Mouse (Mus musculus) neural tube, embryonic 12.5 days (tissue): Measurements from ENCODE around the gene Mrpl57. TPM values are rescaled to one million over a fixed set of nuclear protein-coding genes. Genes with fewer than 3 reads are reported as not detected.

ENCODE experiments used
- ATAC-seq: fragments of 200-750 bp; cut with Nextera tagmentation; 2 replicates; pipeline ENCODE4 v1.8.0; 2017; ENCODE audit warnings: low read depth, mild to moderate bottlenecking, moderate TSS enrichment, moderate library complexity; ENCODE audit not compliant: low FRiP score
- H3K27ac ChIP-seq: fragments of 300-500 bp; sonication (generic); 2 replicates; pipeline ENCODE4 v1.5.1; 2016
- H3K27me3 ChIP-seq: fragments of 300-500 bp; sonication (generic); replicated peaks from 2 replicates; pipeline ENCODE4 v1.6.1; 2016; ENCODE audit warnings: mild to moderate bottlenecking
- H3K36me3 ChIP-seq: fragments of 300-500 bp; sonication (generic); 2 replicates; pipeline ENCODE4 v1.6.1; 2016; ENCODE audit warnings: mild to moderate bottlenecking
- H3K4me1 ChIP-seq: fragments of 300-500 bp; sonication (generic); 2 replicates; pipeline ENCODE4 v1.6.1; 2016
- H3K4me2 ChIP-seq: fragments of 300-500 bp; sonication (generic); replicated peaks from 2 replicates; pipeline ENCODE4 v1.6.1; 2016; ENCODE audit warnings: mild to moderate bottlenecking
- H3K4me3 ChIP-seq: fragments of 300-500 bp; sonication (generic); 2 replicates; pipeline ENCODE4 v1.5.1; 2016
- H3K9ac ChIP-seq: fragments of 300-500 bp; sonication (generic); 2 replicates; pipeline ENCODE4 v1.6.1; 2016; ENCODE audit warnings: mild to moderate bottlenecking
- H3K9me3 ChIP-seq: fragments of 300-500 bp; sonication (generic); 2 replicates; pipeline ENCODE4 v1.6.1; 2016; ENCODE audit warnings: mild to moderate bottlenecking
- WGBS: fragments of 180-500 bp; shearing (Covaris S2); methylation state at CpG from one replicate; pipeline ENCODE4 v1.1.7; 2016; 5-methylcytosine and 5-hydroxymethylcytosine counted together
- microRNA-seq: library from miRNA; unstranded; fragments of <30 nt; microRNA quantifications from one replicate; pipeline ENCODE4, GENCODE M21; 2017
- polyA plus RNA-seq: library from polyadenylated mRNA; unstranded; fragments of >200 nt; fragmentation: Nextera tagmentation; extraction: Ambion mirVana; gene quantifications from 2 replicates; pipeline ENCODE4 v1.2.1, GENCODE M21; 2016

Gene Mrpl57
- polyA plus RNA-seq, 1 experiment from 2014 or later: 129 TPM

- WGBS: 96% methylated on average over 3 of the region's 3 CpGs
- ATAC-seq: no peak
- no peaks in the 10 kb centered on the region for H3K9me3 ChIP-seq
- H3K4me2 ChIP-seq: no peak overlapping the region
- no peaks in the 10 kb centered on the region for H3K27me3 ChIP-seq
- H3K9ac ChIP-seq: no peak overlapping the region
- H3K4me1 ChIP-seq: no peaks in the 10 kb centered on the region
- no peak overlapping the region for H3K27ac ChIP-seq
- no peak overlapping the region for H3K4me3 ChIP-seq
- peaks cover 37% of the 10 kb centered on the region for H3K36me3 ChIP-seq
These were observed 39.2 kb downstream of the Mrpl57 start for GRCm38 (mm10) chr14:57865256-57865655.

- Histone ChIP-seq H3K4me2 (no peak overlapping the region), H3K36me3 (peaks cover 37% of the 10 kb centered on the region), H3K9ac (no peak overlapping the region), H3K4me3 (no peak overlapping the region), H3K27me3 (no peaks in the 10 kb centered on the region), H3K4me1 (no peaks in the 10 kb centered on the region), H3K9me3 (no peaks in the 10 kb centered on the region), H3K27ac (no peak overlapping the region)
- 96% methylated on average over 3 of the region's 3 CpGs for WGBS
- no peak for ATAC-seq
These were observed 40.7 kb downstream of the Mrpl57 start for GRCm38 (mm10) chr14:57866676-57867276.

GRCm38 (mm10) chr14:57877921-57878320 lies 51.9 kb downstream of the Mrpl57 start:
- WGBS: 95% methylated on average over 9 of the region's 9 CpGs
- no peaks in the 10 kb centered on the region for H3K27me3 ChIP-seq
- ATAC-seq: no peak
- no peak overlapping the region for H3K27ac ChIP-seq
- peaks cover 7% of the 10 kb centered on the region for H3K36me3 ChIP-seq
- H3K9ac ChIP-seq: no peak overlapping the region
- no peak overlapping the region for H3K4me2 ChIP-seq
- H3K4me1 ChIP-seq: no peaks in the 10 kb centered on the region
- H3K4me3 ChIP-seq: no peak overlapping the region
- H3K9me3 ChIP-seq: no peaks in the 10 kb centered on the region

Small RNA genes lying within 50 kb of the gene (microRNA-seq; reads per million reads assigned to microRNA genes)
- 0.66 reads per million for gene Mir3077

Other genes with a start within 250 kb of the Mrpl57 start
- gene Xpo4, start 160.8 kb upstream of the Mrpl57 start, polyA plus RNA-seq: 20.1 and 21.6 TPM in 2 replicates
- not detected in 2 replicates for gene Gm49361, start 80.1 kb upstream of the Mrpl57 start, polyA plus RNA-seq
- 18.6 and 20.6 TPM in 2 replicates for gene Lats2, start 67.8 kb upstream of the Mrpl57 start, polyA plus RNA-seq
- 24.7 and 26.2 TPM in 2 replicates for gene Sap18, start 28.1 kb upstream of the Mrpl57 start, polyA plus RNA-seq
- 29.8 and 30.3 TPM in 2 replicates for gene Ska3, start within 50 bp of the Mrpl57 start, polyA plus RNA-seq
- 60.5 and 64.5 TPM in 2 replicates for gene Zdhhc20, start 64.0 kb downstream of the Mrpl57 start, polyA plus RNA-seq
- 67.3 and 70.9 TPM in 2 replicates for gene Micu2, start 173.0 kb downstream of the Mrpl57 start, polyA plus RNA-seq
- 10.9 and 11.3 TPM in 2 replicates for gene Fgf9, start 244.3 kb downstream of the Mrpl57 start, polyA plus RNA-seq